Mouse (Mus musculus) T-helper 1 cell (primary cell): Measurements from ENCODE around the gene Ears2.

Experiments
- in situ Hi-C: fragments of 300-600 bp; cut with MboI, MseI; formaldehyde crosslinking; loops from one replicate; pipeline ENCODE4 v1.15.1; 2025; ENCODE audit warnings: high pct_unique_total_duplicates

The Ears2 gene

GRCm38 (mm10) chr7:122045181-122045634 lies 21.9 kb downstream of the Ears2 start:
- in situ Hi-C loops = no loop called here

- in situ Hi-C loops = no loop called here
These were observed 23.0 kb downstream of the Ears2 start for GRCm38 (mm10) chr7:122044106-122044505.

GRCm38 (mm10) chr7:122034348-122034747 lies 32.7 kb downstream of the Ears2 start:
- in situ Hi-C loops = no loop called here

GRCm38 (mm10) chr7:122033371-122033770 lies 33.7 kb downstream of the Ears2 start:
- in situ Hi-C loops = no loop called here

- in situ Hi-C loops = no loop called here
These were observed 44.9 kb downstream of the Ears2 start for GRCm38 (mm10) chr7:122022131-122022530.

GRCm38 (mm10) chr7:122020667-122021354 lies 46.3 kb downstream of the Ears2 start, which contains the start of gene Gga2:
TSS of gene Gga2 (minus strand) at chr7:122021222.
- in situ Hi-C loops = no loop called here

- in situ Hi-C loops = no loop called here
These were observed 46.8 kb downstream of the Ears2 start for GRCm38 (mm10) chr7:122020273-122020666.

- in situ Hi-C loops = no loop called here
These were observed 48.1 kb downstream of the Ears2 start for GRCm38 (mm10) chr7:122018978-122019377.

GRCm38 (mm10) chr7:122018247-122018646 lies 48.8 kb downstream of the Ears2 start:
- in situ Hi-C loops = no loop called here

GRCm38 (mm10) chr7:122015734-122016133 lies 51.3 kb downstream of the Ears2 start:
- in situ Hi-C loops = no loop called here

GRCm38 (mm10) chr7:122015105-122015504 lies 52.0 kb downstream of the Ears2 start:
- in situ Hi-C loops = no loop called here

- in situ Hi-C loops = no loop called here
These were observed 54.1 kb downstream of the Ears2 start for GRCm38 (mm10) chr7:122012949-122013348.

GRCm38 (mm10) chr7:122012370-122012769 lies 54.7 kb downstream of the Ears2 start:
- in situ Hi-C loops = no loop called here

- in situ Hi-C loops = no loop called here
These were observed 66.7 kb downstream of the Ears2 start for GRCm38 (mm10) chr7:122000396-122000795.

GRCm38 (mm10) chr7:121995961-121996360 lies 71.1 kb downstream of the Ears2 start:
- in situ Hi-C loops = no loop called here
